Mouse (Mus musculus): ENCODE measurements around the gene Sh3d19. TPM values are rescaled to one million over a fixed set of nuclear protein-coding genes. Genes with fewer than 3 reads are reported as not detected.

The Sh3d19 gene
- polyA plus RNA-seq, 1 experiment, result 64.7 TPM

GRCm38 (mm10) chr3:86136936-86137574, 166.1 kb downstream of the Sh3d19 start:
- no peak overlapping the region for H3K4me3 ChIP-seq (replicated peaks; ENCODE audit: extremely low read depth, low read depth, low read length)
- H3K4me1 ChIP-seq (ENCODE audit: control insufficient read depth, insufficient read depth, low read length), result peaks cover 5% of the 10 kb centered on the region; the same call in 1 of the 2 replicates
- DNase-seq, result no peak
- WGBS, result 88% methylated on average over 6 of the region's 6 CpGs
- TF ChIP-seq POLR2A (IDR thresholded peaks at IDR 0.05; ENCODE audit: borderline replicate concordance, extremely low read depth, low read depth, low read length) (no peak), CTCF (IDR thresholded peaks at IDR 0.05; ENCODE audit: insufficient read depth, low read length) (no peak)

DNA sequence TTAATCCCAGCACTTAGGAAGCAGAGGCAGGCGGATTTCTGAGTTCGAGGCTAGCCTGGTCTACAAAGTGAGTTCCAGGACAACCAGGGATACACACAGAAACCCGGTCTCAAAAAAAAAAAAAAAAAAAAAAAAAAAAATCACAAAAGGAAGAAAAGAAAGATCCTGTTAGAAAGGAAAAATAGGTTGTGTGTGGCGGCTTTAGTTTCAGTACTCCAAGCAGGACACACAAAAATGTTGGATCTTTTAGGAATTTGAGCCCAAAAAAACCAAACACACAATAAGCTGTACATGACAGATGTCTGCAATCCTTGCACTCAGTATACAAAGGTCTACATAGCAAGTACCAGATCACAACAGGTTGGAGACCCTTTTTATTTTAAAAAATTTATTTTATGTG, 168.8 kb downstream of the Sh3d19 start:
- no peak overlapping the region for H3K4me3 ChIP-seq (replicated peaks; ENCODE audit: extremely low read depth, low read depth, low read length)
- TF ChIP-seq CTCF (IDR thresholded peaks at IDR 0.05; ENCODE audit: insufficient read depth, low read length) (no peak), POLR2A (IDR thresholded peaks at IDR 0.05; ENCODE audit: borderline replicate concordance, extremely low read depth, low read depth, low read length) (no peak)
- WGBS, result 91% methylated on average over 4 of the region's 4 CpGs
- H3K4me1 ChIP-seq (ENCODE audit: control insufficient read depth, insufficient read depth, low read length), result peaks cover 5% of the 10 kb centered on the region; the same call in 1 of the 2 replicates
- no peak for DNase-seq

GRCm38 (mm10) chr3:86141366-86141765, 170.5 kb downstream of the Sh3d19 start:
- 4% methylated on average over 7 of the region's 7 CpGs for WGBS

DNA sequence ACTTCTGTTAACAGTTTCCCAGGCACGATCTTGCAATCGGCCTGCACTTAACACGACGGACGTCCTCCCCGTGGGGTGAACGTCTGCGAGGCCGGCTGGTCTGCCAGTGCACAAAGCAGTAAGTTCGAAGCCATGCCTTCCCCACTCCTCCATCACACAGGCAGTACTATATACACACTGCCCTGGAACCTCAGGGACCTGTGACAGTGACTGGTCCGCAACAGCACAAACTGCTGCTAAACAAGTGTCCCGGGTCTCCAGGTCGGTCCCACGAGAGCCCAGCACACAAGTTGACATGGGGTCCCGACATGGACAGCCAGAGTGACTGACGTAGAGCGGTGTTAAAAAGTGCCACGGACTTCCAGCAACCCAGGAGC, 171.0 kb downstream of the Sh3d19 start:
- peaks cover 5% of the 10 kb centered on the region; the same call in 1 of the 2 replicates for H3K4me1 ChIP-seq (ENCODE audit: control insufficient read depth, insufficient read depth, low read length)
- TF ChIP-seq CTCF (IDR thresholded peaks at IDR 0.05; ENCODE audit: insufficient read depth, low read length) (no peak), POLR2A (IDR thresholded peaks at IDR 0.05; ENCODE audit: borderline replicate concordance, extremely low read depth, low read depth, low read length) (no peak)
- DNase-seq, result no peak
- WGBS, result under 1% methylated on average over 18 of the region's 18 CpGs
- peak overlapping the region; percentile 96 for H3K4me3 ChIP-seq (replicated peaks; ENCODE audit: extremely low read depth, low read depth, low read length)

More at GRCm38 (mm10) chr3:86141366-86141765, 170.5 kb downstream of the Sh3d19 start:
- peak overlapping the region; percentile 96 for H3K4me3 ChIP-seq (replicated peaks; ENCODE audit: extremely low read depth, low read depth, low read length)
- peaks cover 5% of the 10 kb centered on the region; the same call in 1 of the 2 replicates for H3K4me1 ChIP-seq (ENCODE audit: control insufficient read depth, insufficient read depth, low read length)
- no peak for TF ChIP-seq POLR2A (IDR thresholded peaks at IDR 0.05; ENCODE audit: borderline replicate concordance, extremely low read depth, low read depth, low read length)
- TF ChIP-seq CTCF (IDR thresholded peaks at IDR 0.05; ENCODE audit: insufficient read depth, low read length), result no peak
- peak; percentile 10 for DNase-seq

DNA sequence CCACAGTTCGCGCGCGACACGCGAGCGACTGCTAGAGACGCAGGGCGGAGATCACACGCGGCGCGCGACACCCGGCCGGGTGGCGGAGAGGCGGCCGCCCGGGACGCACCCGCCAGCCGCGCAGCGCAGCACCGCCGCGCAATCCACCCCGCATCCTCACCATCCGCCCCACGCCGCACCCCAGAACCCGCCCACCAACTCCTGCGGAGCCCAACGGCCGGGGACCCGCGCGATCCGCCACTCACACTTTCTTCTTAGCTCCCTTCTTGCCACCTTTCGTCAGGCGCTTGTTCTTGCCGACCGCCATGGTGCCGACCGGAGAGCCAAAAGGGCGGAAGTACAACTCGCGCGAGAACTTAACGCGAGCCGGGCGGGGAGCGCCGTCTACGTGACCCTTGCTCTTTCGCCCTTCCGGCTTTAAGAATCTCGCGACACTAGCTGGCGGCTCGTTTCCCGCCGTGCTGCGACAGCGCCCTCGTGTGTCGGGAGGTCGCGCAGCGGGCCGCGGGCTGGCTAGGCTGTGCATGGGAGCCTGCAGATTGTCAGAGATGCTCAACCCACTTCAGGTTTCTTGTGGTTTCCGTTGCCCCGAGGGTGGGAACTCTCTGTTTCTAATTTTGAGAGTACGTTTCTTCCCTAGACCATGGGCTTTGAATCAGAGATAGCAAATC, 171.5 kb downstream of the Sh3d19 start, which contains the start of gene Rps3a1:
Gene Rps3a1 (minus strand): TSS at position 440 of the 671 bp plus-strand sequence.
- WGBS, result under 1% methylated on average over 77 of the region's 77 CpGs
- TF ChIP-seq CTCF (IDR thresholded peaks at IDR 0.05; ENCODE audit: insufficient read depth, low read length), result peak; percentile 70
- TF ChIP-seq POLR2A (IDR thresholded peaks at IDR 0.05; ENCODE audit: borderline replicate concordance, extremely low read depth, low read depth, low read length), result peak; percentile 93
- H3K4me3 ChIP-seq (replicated peaks; ENCODE audit: extremely low read depth, low read depth, low read length), result peak within 1 kb of the TSS; percentile 96
- DNase-seq, result peak; percentile 98
- H3K4me1 ChIP-seq (ENCODE audit: control insufficient read depth, insufficient read depth, low read length), result peaks cover 5% of the 10 kb centered on the region; the same call in 1 of the 2 replicates

DNA sequence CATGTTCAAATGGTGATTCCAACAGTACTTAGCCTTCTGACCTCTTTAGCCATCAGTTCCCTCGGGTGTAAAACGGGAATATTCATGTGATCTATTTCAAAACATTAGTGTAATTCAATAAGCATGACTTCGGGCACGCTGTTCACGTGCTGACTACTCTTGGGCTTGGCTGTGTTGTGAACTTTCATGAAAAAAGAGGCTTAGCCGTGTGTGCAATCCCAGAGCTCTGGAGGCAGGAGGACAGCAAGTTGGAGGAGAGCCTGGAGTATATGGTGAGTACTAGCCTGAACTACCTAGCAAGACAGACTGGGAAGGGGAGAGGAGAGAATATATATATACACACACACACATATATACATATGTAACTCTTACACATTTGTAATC, 172.0 kb downstream of the Sh3d19 start:
- 23% methylated on average over 6 of the region's 6 CpGs for WGBS
- Histone ChIP-seq H3K4me1 (ENCODE audit: control insufficient read depth, insufficient read depth, low read length) (peaks cover 5% of the 10 kb centered on the region; the same call in 1 of the 2 replicates), H3K4me3 (replicated peaks; ENCODE audit: extremely low read depth, low read depth, low read length) (no peak overlapping the region)
- TF ChIP-seq POLR2A (IDR thresholded peaks at IDR 0.05; ENCODE audit: borderline replicate concordance, extremely low read depth, low read depth, low read length), result no peak
- TF ChIP-seq CTCF (IDR thresholded peaks at IDR 0.05; ENCODE audit: insufficient read depth, low read length), result no peak
- DNase-seq, result no peak

- WGBS, result 80% methylated on average over 6 of the region's 6 CpGs
- TF ChIP-seq CTCF (IDR thresholded peaks at IDR 0.05; ENCODE audit: insufficient read depth, low read length) (no peak), POLR2A (IDR thresholded peaks at IDR 0.05; ENCODE audit: borderline replicate concordance, extremely low read depth, low read depth, low read length) (no peak)
- H3K4me1 ChIP-seq (ENCODE audit: control insufficient read depth, insufficient read depth, low read length), result peaks cover 5% of the 10 kb centered on the region; the same call in 1 of the 2 replicates
- no peak overlapping the region for H3K4me3 ChIP-seq (replicated peaks; ENCODE audit: extremely low read depth, low read depth, low read length)
- DNase-seq, result no peak
Measured at GRCm38 (mm10) chr3:86143343-86143742, 172.4 kb downstream of the Sh3d19 start.

GRCm38 (mm10) chr3:86149063-86149462, 178.2 kb downstream of the Sh3d19 start:
- Histone ChIP-seq H3K4me3 (replicated peaks; ENCODE audit: extremely low read depth, low read depth, low read length) (no peak overlapping the region), H3K4me1 (ENCODE audit: control insufficient read depth, insufficient read depth, low read length) (no peaks in the 10 kb centered on the region)
- 84% methylated on average over 6 of the region's 6 CpGs for WGBS
- TF ChIP-seq CTCF (IDR thresholded peaks at IDR 0.05; ENCODE audit: insufficient read depth, low read length), result no peak
- TF ChIP-seq POLR2A (IDR thresholded peaks at IDR 0.05; ENCODE audit: borderline replicate concordance, extremely low read depth, low read depth, low read length), result no peak
- no peak for DNase-seq

GRCm38 (mm10) chr3:86149521-86149920, 178.6 kb downstream of the Sh3d19 start:
- no peak for DNase-seq
- TF ChIP-seq POLR2A (IDR thresholded peaks at IDR 0.05; ENCODE audit: borderline replicate concordance, extremely low read depth, low read depth, low read length), result no peak
- no peak for TF ChIP-seq CTCF (IDR thresholded peaks at IDR 0.05; ENCODE audit: insufficient read depth, low read length)
- WGBS, result 74% methylated on average over 9 of the region's 9 CpGs

More at GRCm38 (mm10) chr3:86149521-86149920, 178.6 kb downstream of the Sh3d19 start:
- Histone ChIP-seq H3K4me1 (ENCODE audit: control insufficient read depth, insufficient read depth, low read length) (no peaks in the 10 kb centered on the region), H3K4me3 (replicated peaks; ENCODE audit: extremely low read depth, low read depth, low read length) (no peak overlapping the region)

All from lung, adult 2 months (tissue).